Mouse (Mus musculus) CD4-positive, CD25-positive, alpha-beta regulatory T cell, adult 9 weeks (primary cell): Measurements from ENCODE around the gene Olfr1042. TPM values are rescaled to one million over a fixed set of nuclear protein-coding genes. Genes with fewer than 3 reads are reported as not detected.

ENCODE experiments used
- polyA plus RNA-seq: library from polyadenylated mRNA; unstranded; fragments of 100-300 nt; shearing (Covaris generic); gene quantifications from one replicate; pipeline ENCODE4 v1.2.1, GENCODE M21; 2017

Olfr1042 gene
- polyA plus RNA-seq, result not detected

DNA sequence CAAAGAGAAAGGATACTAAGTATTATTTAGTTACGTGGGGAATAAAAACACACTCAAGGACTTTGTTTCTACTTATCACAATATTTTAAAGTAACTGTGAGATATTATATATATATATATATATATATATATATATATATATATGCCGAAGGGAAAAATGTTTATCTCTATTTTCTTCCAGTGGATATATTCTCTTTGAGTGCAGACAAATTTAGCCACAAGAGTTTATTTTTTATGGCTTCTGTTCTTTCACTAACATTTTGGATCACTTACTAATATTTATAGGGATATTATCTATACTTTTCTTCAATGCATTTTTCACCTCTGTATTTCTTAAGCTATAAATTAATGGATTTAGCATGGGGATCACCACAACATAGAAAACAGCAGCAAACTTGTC lies at the start of gene Olfr1042:
Gene Olfr1042 (minus strand): TSS at position 101 of the 400 bp plus-strand sequence.

DNA sequence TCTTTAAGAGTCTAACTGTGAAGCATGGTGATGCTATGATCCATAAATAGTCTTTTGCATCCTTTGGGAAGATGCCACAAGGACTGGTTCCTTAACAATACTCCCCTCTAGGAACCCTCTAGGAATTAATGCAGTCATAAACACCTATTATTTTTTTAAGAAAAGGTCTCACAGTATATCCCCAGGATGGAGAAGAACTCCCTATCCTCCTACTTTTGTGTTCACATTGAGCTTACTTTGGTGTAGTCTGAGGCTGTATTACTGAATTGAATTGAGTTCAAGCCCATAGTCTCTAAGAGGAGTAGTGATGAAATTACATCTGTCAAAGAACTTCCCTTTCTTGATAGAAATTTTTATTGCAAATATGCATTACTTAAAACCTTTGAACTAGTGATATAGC lies 41.3 kb upstream of the Olfr1042 start, which contains the start of gene Olfr1045:
Gene Olfr1045 (minus strand): TSS at position 101 of the 400 bp plus-strand sequence.

DNA sequence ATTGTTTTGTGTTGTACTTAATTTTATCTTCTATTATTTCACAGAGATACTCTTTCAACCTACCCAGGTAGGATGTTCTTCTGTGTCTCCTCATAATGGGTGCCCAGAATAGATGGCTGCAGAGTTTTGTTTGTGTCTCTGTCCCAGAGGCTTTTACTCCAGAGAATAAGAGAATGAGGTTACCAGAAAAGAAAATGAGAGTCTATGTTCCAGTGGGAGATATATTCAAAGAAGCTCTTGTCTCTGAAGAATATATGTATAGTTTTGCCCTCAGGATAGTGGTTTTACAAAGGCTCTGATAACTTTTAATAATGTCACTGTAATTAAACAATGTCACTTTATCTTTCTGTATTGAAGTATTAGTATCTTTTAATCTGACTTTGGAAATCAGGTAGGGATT lies 23.9 kb upstream of the Olfr1042 start, which contains the start of gene Olfr52:
Gene Olfr52 (minus strand): TSS at position 101 of the 400 bp plus-strand sequence.

DNA sequence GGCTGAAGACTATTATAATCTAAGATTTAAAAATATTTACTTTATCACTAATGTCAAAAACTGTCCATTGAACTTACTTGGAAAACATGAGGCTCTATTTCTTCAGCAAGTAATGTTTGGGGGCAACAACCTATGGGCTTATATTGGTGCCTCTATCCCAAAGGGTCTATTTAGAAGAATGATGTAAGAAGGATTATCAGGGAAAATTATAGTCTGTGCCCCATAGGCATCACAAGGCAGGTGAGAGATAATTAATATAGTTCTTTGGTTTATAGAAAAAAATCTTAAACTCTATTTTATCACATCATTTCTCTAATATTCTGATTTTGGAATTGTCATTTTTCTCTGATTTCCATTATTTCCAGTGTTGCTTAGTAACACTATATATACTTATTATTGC lies 16.1 kb upstream of the Olfr1042 start, which contains the start of gene Olfr1044:
Gene Olfr1044 (minus strand): TSS at position 101 of the 400 bp plus-strand sequence.

DNA sequence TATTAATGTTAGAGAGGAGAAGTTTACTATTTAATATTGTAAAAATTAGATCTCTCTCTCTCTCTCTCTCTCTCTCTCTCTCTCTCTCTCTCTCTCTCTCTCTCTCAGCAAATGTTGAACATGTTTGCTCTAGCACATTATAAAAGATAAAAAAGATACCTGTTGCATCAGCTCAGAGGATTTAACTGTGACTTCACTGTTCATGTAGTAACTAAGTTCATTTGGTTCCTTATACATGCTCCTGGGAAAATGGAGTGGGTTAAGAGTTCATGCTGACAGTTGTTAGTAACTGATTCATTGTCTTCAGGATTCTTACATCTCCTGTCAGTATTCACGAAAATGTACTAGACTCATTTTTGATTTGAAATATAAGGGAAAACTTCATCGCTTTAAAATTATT lies 5.8 kb upstream of the Olfr1042 start, which contains the start of gene Olfr1043:
Gene Olfr1043 (minus strand): TSS at position 101 of the 400 bp plus-strand sequence.

DNA sequence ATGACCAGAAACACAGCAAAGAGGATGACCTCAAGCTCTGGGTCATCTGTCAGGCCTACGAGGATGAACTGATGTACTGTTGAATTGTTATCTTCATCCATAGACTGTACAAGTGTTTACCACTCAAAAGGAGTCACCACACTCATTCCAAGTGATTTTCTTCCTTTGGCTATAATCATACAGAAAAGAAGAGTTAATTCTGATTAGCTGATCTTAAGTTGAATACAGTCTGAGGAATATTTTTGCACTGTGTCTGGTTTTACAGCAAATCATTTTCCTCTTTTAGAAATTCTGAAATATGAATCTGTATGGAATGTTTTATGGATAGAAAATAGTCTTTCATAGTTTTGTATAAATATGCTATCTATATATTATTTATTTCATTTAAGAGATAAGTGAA lies 15.0 kb downstream of the Olfr1042 start, which contains the start of gene Olfr1040:
Gene Olfr1040 (minus strand): TSS at position 101 of the 400 bp plus-strand sequence.

DNA sequence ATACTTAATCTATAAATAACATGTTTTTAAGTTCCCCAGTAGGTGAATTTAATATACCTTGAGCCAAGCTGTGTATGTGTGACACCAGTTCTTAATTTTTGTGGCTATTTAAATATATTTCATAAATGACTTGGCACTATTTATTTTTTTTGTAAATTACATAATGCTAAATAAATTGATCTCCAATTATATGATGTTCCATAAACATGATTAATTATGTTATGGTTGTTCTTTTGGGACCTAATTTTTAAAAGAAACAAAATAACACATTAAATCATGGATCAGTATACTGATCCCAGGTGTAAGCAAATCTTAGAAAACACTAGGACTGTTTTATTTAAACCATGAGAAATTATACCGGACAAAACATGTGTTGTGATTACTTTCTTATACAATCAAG lies 25.8 kb downstream of the Olfr1042 start, which contains the start of gene Olfr1039:
Gene Olfr1039 (minus strand): TSS at position 101 of the 400 bp plus-strand sequence.

Other genes starting within 250 kb of the Olfr1042 start
- not detected for gene Olfr1025-ps1, start 246.6 kb downstream of the Olfr1042 start, polyA plus RNA-seq
- gene Olfr1026, start 240.3 kb downstream of the Olfr1042 start, polyA plus RNA-seq, result not detected
- gene Olfr1028, start 211.4 kb downstream of the Olfr1042 start, polyA plus RNA-seq, result not detected
- gene Olfr1029, start 187.9 kb downstream of the Olfr1042 start, polyA plus RNA-seq, result not detected
- gene Olfr1030, start 182.6 kb downstream of the Olfr1042 start, polyA plus RNA-seq, result not detected
- not detected for gene Olfr1031, start 171.5 kb downstream of the Olfr1042 start, polyA plus RNA-seq
- gene Olfr1032, start 156.3 kb downstream of the Olfr1042 start, polyA plus RNA-seq, result not detected
- 1.3 TPM for gene Olfr1033, start 141.2 kb downstream of the Olfr1042 start, polyA plus RNA-seq
- gene Olfr1034, start 116.0 kb downstream of the Olfr1042 start, polyA plus RNA-seq, result not detected
- gene Olfr1036, start 87.8 kb downstream of the Olfr1042 start, polyA plus RNA-seq, result not detected
- gene Olfr1037, start 74.5 kb downstream of the Olfr1042 start, polyA plus RNA-seq, result not detected
- gene Olfr1039, start 25.9 kb downstream of the Olfr1042 start, polyA plus RNA-seq, result not detected
- not detected for gene Olfr1040, start 15.1 kb downstream of the Olfr1042 start, polyA plus RNA-seq
- not detected for gene Olfr1043, start 5.7 kb upstream of the Olfr1042 start, polyA plus RNA-seq
- not detected for gene Olfr1044, start 16.0 kb upstream of the Olfr1042 start, polyA plus RNA-seq
- not detected for gene Olfr52, start 23.8 kb upstream of the Olfr1042 start, polyA plus RNA-seq
- not detected for gene Olfr1045, start 41.2 kb upstream of the Olfr1042 start, polyA plus RNA-seq
- not detected for gene Olfr1046, start 57.5 kb upstream of the Olfr1042 start, polyA plus RNA-seq
- gene Olfr1047, start 69.6 kb upstream of the Olfr1042 start, polyA plus RNA-seq, result not detected
- not detected for gene Olfr1048, start 78.5 kb upstream of the Olfr1042 start, polyA plus RNA-seq
- not detected for gene Olfr1049, start 96.5 kb upstream of the Olfr1042 start, polyA plus RNA-seq
- gene Olfr1051, start 117.2 kb upstream of the Olfr1042 start, polyA plus RNA-seq, result not detected
- not detected for gene Olfr1052, start 130.6 kb upstream of the Olfr1042 start, polyA plus RNA-seq
- gene Olfr1053, start 153.4 kb upstream of the Olfr1042 start, polyA plus RNA-seq, result not detected
- gene Olfr1054, start 173.6 kb upstream of the Olfr1042 start, polyA plus RNA-seq, result not detected
- not detected for gene Olfr1055, start 188.4 kb upstream of the Olfr1042 start, polyA plus RNA-seq
- gene Olfr1056, start 200.6 kb upstream of the Olfr1042 start, polyA plus RNA-seq, result not detected
- not detected for gene Olfr1057, start 216.6 kb upstream of the Olfr1042 start, polyA plus RNA-seq
- not detected for gene Olfr1058, start 226.7 kb upstream of the Olfr1042 start, polyA plus RNA-seq